Mouse (Mus musculus) CH12F3 (cell line): Measurements from ENCODE around the gene Hivep3.

Experiments
- in situ Hi-C: fragments of 300-500 bp; cut with MboI; formaldehyde crosslinking; loops from 2 replicates; pipeline ENCODE4 v1.14.3; 2020; ENCODE audit warnings: low sequenced_read_pairs

Hivep3 gene

DNA sequence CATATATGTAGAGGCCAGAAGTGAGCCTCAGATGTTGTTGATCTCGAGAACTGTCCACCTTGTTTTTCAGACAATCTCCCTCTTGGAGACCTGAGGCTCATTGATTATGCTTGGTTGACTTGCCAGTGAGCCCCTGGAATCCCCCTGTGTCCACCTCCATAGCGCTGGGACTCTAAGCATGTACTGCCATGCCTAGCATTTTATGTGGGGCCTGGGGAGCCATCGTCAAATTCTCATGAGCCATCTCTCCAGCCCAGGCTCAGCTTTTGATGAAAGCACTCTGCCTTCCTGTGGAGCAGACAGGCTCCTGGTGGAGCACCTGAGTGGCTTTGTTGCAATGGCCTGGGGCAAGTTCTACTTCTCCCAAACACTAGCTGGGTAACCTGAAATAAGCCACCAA lies 316.3 kb downstream of the Hivep3 start:
- in situ Hi-C loops = no loop called here

DNA sequence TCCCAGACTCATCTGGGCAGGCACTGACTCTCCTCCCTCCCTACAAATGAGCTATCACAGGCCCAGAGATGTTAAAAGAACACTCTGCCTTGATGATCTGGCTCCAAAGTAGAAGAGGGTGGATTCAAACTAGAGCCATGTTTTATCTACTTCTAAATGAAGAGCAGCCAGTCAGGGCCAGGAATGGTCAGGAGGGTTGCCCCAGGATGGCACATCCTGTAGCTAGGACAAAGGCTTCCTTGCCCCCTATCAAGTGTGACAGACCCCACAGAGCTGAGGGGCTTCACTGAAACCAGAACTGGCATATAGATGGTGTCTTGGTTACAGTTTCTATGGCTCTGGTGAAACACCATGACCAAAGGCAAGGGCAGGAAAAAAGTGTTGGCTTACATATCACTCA lies 318.9 kb downstream of the Hivep3 start:
- in situ Hi-C loops = no loop called here

GRCm38 (mm10) chr4:120053026-120054005 lies 319.7 kb downstream of the Hivep3 start:
- in situ Hi-C loops = no loop called here

DNA sequence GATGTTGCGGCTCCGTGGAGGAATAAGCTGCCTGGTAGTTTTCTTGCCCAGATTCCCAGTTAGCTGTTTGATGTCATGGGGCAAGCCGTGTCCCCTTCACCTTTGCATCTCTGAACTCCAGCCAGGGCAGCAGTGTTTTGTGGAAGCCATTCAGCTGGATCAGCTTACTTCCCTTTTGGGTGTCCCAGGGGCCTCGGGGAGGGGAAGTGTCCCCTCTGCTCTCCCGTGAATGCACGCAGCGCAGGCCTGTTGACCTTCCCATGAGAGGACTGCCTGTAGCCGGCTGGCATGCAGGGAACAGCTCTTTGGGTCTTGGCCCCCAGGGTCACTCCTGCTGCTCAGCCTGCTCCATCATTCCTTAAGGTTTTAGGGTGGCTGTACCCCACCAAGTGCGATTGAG lies 320.6 kb downstream of the Hivep3 start:
- in situ Hi-C loops = no loop called here

DNA sequence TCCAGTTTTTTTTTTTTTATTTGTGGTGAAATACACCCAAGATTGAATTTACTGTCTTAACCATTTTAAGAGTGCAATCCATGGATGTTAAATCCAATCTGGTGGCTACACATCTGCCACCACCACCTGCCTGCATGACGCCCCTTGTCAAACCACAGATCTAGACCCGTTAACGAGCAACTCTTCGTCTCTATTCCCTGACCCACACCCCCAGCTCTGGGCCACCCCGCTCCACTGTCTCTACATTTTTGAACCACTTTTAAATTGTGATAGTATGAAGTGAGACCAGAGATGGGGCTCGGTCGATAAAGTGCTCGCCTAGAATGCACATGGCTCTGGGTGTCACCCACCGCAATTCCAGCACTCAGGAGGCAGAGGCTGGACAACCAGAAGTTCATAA lies 322.9 kb downstream of the Hivep3 start:
- in situ Hi-C loops = no loop called here

GRCm38 (mm10) chr4:120057529-120057928 lies 323.9 kb downstream of the Hivep3 start:
- in situ Hi-C loops = no loop called here

GRCm38 (mm10) chr4:120058157-120058556 lies 324.6 kb downstream of the Hivep3 start:
- in situ Hi-C loops = no loop called here

DNA sequence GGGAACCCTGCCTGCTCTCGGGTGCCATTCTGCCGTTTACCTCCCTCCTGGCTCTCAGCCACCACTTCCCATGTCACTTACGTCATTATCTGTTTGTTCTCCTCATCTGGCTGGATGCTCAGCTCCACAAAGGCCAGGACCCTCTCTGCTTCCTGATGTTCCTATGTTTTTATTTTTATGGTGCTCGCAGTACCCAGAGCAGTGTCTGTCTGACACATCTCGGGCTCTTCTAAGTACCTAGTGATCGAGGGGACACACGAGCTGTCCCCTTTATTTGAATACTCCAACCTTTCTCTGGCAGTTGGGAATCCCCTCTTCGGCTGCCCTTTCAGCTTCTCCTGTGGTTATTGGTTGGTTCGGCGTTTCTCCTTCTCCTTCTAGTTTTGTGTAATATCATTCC lies 325.2 kb downstream of the Hivep3 start:
- in situ Hi-C loops = no loop called here

DNA sequence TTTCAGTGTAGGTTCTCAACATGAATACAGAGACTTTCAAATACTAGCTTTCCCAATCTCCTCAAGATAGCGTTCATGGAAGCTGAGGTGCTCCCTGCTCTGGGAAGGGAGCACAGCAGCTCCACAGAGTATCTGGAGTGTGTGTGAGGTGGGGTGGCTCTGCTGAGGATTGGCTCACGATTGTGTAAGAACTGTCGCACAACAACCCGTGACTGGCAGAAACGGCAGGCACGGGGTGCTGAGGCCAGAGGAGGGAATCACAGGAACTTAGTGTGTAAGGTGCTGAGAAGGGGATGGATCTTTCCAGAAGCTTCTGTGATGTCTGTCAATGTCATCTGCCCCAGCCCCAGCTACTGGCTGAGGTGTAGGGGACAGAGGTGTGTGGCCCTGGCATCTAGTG lies 328.1 kb downstream of the Hivep3 start:
- in situ Hi-C loops = no loop called here

- in situ Hi-C loops = no loop called here
Measured at GRCm38 (mm10) chr4:120062198-120062597, 328.6 kb downstream of the Hivep3 start.

DNA sequence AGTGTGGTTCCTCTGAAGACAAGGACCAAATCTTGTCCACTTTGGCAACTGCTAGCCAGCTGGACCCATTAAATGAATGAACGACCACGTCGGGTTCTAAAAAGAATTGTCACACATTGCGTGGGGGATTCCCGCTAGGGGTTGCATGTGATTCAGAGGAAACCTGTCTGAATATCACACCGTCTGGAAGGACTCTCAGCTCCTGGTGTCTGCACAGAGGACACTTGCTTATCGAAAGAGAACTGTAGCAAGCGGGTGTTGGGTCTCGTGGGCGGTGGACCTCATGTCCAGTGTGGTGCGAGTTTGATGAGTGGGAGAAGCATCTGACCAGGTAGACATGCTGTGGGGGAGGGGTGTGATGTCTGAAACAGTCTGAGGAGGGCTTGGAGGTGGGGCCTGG lies 329.2 kb downstream of the Hivep3 start:
- in situ Hi-C loops = no loop called here

GRCm38 (mm10) chr4:120063353-120064124 lies 330.0 kb downstream of the Hivep3 start:
- in situ Hi-C loops = no loop called here

GRCm38 (mm10) chr4:120064696-120065095 lies 331.1 kb downstream of the Hivep3 start, which contains the start of gene AL607142.1:
Gene AL607142.1 (plus strand): TSS chr4:120064996.
- in situ Hi-C loops = no loop called here

GRCm38 (mm10) chr4:120066841-120067591 lies 333.4 kb downstream of the Hivep3 start:
- in situ Hi-C loops = no loop called here

GRCm38 (mm10) chr4:120067592-120068235 lies 334.1 kb downstream of the Hivep3 start:
- in situ Hi-C loops = no loop called here

DNA sequence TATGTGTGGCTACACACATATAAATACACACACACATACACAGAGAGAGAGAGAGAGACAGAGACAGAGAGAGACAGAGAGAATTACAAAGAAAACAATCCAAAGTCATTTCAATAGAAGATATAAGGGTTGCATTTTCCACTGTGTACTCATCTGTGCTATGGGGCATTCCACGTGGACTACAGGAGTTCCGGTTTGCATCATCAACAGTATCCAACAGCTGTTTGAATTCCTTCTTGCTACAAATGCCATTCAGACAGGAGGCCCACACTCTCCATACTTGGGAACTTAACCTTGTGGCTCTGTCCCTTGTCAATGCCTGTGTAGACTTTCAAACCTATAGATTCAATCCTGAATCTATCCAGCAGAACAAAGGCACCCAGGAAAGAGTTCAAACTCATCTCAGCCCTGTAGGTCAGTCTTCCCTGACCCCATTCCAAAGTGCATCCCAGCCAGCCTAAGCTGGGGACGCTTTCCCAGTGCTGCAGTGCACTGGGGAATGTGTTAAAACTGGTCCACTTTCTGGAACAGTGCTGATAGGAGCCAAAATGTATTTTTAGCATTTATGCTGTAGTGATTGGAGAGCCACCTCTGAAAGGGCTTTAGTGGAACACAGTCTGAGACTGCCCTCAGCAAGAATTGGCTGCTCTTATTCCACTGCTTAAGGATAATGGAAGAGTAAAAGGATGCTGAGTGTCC lies 335.4 kb downstream of the Hivep3 start:
- in situ Hi-C loops = no loop called here

- in situ Hi-C loops = no loop called here
Measured at GRCm38 (mm10) chr4:120069582-120069980, 336.0 kb downstream of the Hivep3 start.

- in situ Hi-C loops = no loop called here
Measured at GRCm38 (mm10) chr4:120071411-120071810, 337.8 kb downstream of the Hivep3 start.

DNA sequence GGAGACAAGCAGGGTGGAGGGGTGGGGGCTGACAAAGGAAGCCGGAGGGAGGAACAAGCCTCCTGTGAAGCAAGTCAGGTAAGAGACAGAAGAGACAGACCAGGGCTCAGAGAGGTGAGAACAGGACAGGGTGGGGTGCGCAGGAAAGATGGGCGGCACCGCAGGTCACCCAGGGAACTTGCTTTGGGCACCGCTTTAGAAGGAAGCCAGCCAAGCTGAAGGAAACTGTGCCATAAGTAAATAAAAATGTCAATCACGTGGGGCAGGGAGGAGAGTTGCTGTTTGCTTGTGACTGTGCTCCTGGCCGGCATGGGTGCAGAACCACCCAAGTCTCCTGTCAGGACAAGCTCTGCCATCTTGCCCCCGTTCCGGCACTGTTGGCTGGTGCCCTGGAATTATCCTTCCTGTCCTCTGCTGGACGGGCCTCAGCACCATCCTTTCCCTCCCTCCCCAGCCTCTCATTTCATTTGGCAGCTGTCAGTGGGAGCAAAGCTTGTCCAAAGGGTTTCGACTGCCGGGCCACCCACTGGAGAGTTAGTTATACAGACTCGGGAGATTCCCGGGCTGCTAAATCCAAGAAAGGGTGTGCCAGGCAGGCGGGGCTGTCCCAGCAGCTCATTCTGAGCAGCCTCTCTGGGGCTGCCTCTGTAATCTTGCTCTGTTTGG lies 338.4 kb downstream of the Hivep3 start:
- in situ Hi-C loops = no loop called here
